Mouse (Mus musculus) lung, postnatal 0 days (tissue): Measurements from ENCODE around the gene Zfand3. TPM values are rescaled to one million over a fixed set of nuclear protein-coding genes. Genes with fewer than 3 reads are reported as not detected.
A peak's percentile ranks its signal among the peaks of the same experiment; 100 is the strongest.

Experiments
- ATAC-seq: fragments of 200-750 bp; cut with Nextera tagmentation; 2 replicates; pipeline ENCODE4 v1.8.0; 2017; ENCODE audit warnings: moderate library complexity
- DNase-seq: peaks from one replicate; pipeline ENCODE4 v3.0.0-alpha.2; 2016; ENCODE audit warnings: low spot score
- H3K27ac ChIP-seq: fragments of 300-500 bp; sonication (generic); 2 replicates; pipeline ENCODE4 v1.5.1; 2014; ENCODE audit warnings: antibody characterized with exemption, mild to moderate bottlenecking, low read length, mixed read lengths
- H3K27me3 ChIP-seq: fragments of 300-500 bp; sonication (generic); replicated peaks from 2 replicates; pipeline ENCODE4 v1.6.1; 2014; ENCODE audit warnings: low read length, mixed read lengths; ENCODE audit not compliant: insufficient read depth
- H3K36me3 ChIP-seq: fragments of 300-500 bp; sonication (generic); 2 replicates; pipeline ENCODE4 v1.6.1; 2014; ENCODE audit warnings: low read length, mixed read lengths; ENCODE audit not compliant: insufficient read depth
- H3K4me1 ChIP-seq: fragments of 300-500 bp; sonication (generic); 2 replicates; pipeline ENCODE4 v1.6.1; 2014; ENCODE audit warnings: antibody characterized with exemption, low read depth, low read length, mixed read lengths; ENCODE audit not compliant: insufficient read depth
- H3K4me2 ChIP-seq: fragments of 300-500 bp; sonication (generic); replicated peaks from 2 replicates; pipeline ENCODE4 v1.6.1; 2014; ENCODE audit warnings: low read depth, mild to moderate bottlenecking, low read length, moderate library complexity, mixed read lengths
- H3K4me3 ChIP-seq: fragments of 300-500 bp; sonication (generic); 2 replicates; pipeline ENCODE4 v1.5.1; 2014; ENCODE audit warnings: low read depth, low read length
- H3K9ac ChIP-seq: fragments of 300-500 bp; sonication (generic); replicated peaks from 2 replicates; pipeline ENCODE4 v1.6.1; 2014; ENCODE audit warnings: low read depth, mild to moderate bottlenecking
- H3K9me3 ChIP-seq: fragments of 300-500 bp; sonication (generic); 2 replicates; pipeline ENCODE4 v1.6.1; 2016; ENCODE audit warnings: low read length, mixed read lengths
- CTCF ChIP-seq: IDR thresholded peaks from 2 replicates; pipeline ENCODE4 v1.5.1; 2016; ENCODE audit warnings: antibody characterized with exemption, mild to moderate bottlenecking
- EP300 ChIP-seq: IDR thresholded peaks from 2 replicates; pipeline ENCODE4 v1.6.1; 2016; ENCODE audit warnings: antibody characterized with exemption, mild to moderate bottlenecking, control low read depth
- WGBS: fragments of 180-500 bp; shearing (Covaris S2); extraction: QIAGEN DNeasy Blood & Tissue Kit; methylation state at CpG from one replicate; pipeline ENCODE4 v1.1.7; 2014; 5-methylcytosine and 5-hydroxymethylcytosine counted together
- polyA plus RNA-seq: library from polyadenylated mRNA; unstranded; fragments of >200 nt; fragmentation: Nextera tagmentation; extraction: Ambion mirVana; gene quantifications from 2 replicates; pipeline ENCODE4 v1.2.1, GENCODE M21; 2015

The Zfand3 gene
- polyA plus RNA-seq, 1 experiment from 2014 or later: 52.1 TPM

DNA sequence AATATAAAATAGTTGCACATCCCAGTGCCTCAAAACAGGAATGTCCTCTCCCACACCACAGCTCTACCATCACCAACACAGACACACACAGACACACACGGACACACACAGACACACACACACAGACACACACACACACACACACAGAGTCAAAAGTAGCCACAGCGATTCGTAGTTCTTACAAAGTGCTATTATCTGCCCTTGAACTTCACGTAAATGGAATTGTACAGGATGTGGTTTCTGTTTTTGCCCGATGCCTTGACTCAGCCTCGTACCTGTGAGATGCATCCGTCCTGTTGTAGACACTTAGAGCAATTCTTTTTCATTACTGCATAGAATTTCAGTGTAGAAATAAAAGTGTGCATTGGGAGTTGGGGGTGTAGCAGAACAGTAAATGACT is 31.3 kb upstream of the Zfand3 start:
- 89% methylated on average over 7 of the region's 7 CpGs for WGBS
- ATAC-seq: no peak

DNA sequence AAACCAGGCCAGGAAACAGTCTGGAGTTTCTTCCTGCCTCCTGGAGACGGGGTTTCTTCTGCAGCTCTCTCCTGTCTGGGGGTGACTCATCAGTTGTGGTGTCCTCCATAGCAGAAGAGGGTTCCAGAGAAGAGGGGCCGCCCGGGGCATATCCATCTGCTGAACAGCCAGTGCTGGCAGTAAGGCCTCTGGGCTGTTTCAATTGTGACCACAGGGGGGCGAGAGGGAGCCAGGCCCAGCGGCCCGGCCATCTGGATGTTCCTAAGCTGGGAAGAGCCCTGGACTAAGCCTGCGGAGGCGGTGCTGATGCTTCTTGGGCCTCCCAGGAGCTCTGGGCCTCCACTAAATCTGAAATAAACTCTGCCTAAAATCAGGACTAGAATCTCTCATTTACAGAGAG is 28.8 kb upstream of the Zfand3 start:
- Histone ChIP-seq H3K36me3 (no peaks in the 10 kb centered on the region), H3K9me3 (no peaks in the 10 kb centered on the region), H3K4me1 (no peaks in the 10 kb centered on the region), H3K27me3 (no peaks in the 10 kb centered on the region), H3K9ac (no peak overlapping the region), H3K27ac (no peak overlapping the region), H3K4me2 (no peak overlapping the region), H3K4me3 (no peak overlapping the region)
- TF ChIP-seq EP300 (no peak), CTCF (peak; percentile 96)
- WGBS: 6% methylated on average over 8 of the region's 8 CpGs
- DNase-seq (peak; percentile 87), ATAC-seq (peak; percentile 89)

More for the DNA sequence above, 31.3 kb upstream of the Zfand3 start:
- TF ChIP-seq EP300: no peak
- no peak for TF ChIP-seq CTCF
- no peak overlapping the region for H3K4me3 ChIP-seq
- no peaks in the 10 kb centered on the region for H3K9me3 ChIP-seq
- H3K27ac ChIP-seq: no peak overlapping the region
- no peak overlapping the region for H3K9ac ChIP-seq
- no peaks in the 10 kb centered on the region for H3K4me1 ChIP-seq
- H3K4me2 ChIP-seq: no peak overlapping the region
- H3K27me3 ChIP-seq: no peaks in the 10 kb centered on the region
- H3K36me3 ChIP-seq: no peaks in the 10 kb centered on the region
- no peak for DNase-seq

DNA sequence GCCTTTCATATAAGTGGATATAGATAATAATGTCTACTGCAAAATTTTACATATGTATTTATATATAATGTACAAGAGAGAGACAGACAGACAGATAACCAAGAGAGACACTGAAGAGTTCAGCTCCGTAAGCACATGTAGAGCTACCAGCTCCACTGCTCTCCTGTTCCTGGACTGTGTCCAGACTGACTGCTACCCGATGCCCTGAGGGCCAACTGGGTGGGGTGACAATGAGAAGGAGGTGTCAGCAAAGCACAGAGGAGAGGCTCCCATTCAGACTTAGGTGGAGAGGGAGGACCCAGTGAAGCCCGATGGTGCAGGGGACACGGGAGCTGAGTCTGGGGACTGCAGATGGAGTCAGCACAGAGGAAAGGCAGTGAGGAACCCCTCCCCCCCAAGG is 25.5 kb upstream of the Zfand3 start:
- no peaks in the 10 kb centered on the region for H3K4me1 ChIP-seq
- H3K27me3 ChIP-seq: no peaks in the 10 kb centered on the region
- no peak overlapping the region for H3K4me2 ChIP-seq
- DNase-seq: no peak
- TF ChIP-seq CTCF (no peak), EP300 (no peak)
- ATAC-seq: no peak
- H3K27ac ChIP-seq: no peak overlapping the region
- no peak overlapping the region for H3K4me3 ChIP-seq
- 46% methylated on average over 4 of the region's 4 CpGs for WGBS
- no peak overlapping the region for H3K9ac ChIP-seq
- H3K9me3 ChIP-seq: no peaks in the 10 kb centered on the region
- no peaks in the 10 kb centered on the region for H3K36me3 ChIP-seq

DNA sequence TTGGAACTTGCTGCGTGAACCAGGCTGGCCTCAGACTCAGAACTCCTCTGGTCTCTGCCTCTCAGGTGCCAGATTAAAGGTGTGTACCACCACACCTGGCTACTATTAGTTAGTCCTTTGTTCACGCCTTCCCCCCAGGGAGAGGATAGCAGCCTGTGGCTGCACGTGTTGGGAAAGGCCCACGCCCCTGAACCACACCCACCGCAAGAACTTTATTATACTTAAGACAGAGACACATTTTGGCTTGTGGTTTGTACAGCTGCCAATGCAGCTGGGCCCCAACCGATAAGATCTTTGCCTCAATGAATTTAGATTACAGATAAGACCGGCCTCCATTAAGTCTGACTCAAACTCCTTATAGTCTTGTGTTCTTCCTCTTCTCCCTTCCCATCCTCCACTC is 24.7 kb upstream of the Zfand3 start:
- no peak for ATAC-seq

DNA sequence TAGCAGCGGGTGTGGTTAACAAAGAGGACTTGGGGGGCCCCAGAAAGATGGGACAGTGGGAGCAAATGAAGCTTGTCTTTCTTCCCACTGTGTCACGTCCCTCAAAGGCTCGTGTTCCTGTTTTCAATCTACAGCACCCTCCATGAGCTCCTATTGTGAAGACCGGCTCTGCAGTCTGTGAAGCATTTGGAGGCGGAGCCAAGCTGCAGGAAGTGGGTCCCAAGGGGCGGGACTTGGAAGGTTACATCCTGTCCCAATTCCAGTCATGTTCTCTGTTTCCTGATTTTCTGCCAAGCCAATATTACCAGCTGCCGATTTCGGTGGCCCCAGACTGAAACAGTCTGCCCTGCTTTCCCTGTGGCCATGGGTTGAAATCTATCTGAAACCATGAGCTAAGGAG is 23.0 kb upstream of the Zfand3 start:
- TF ChIP-seq CTCF (no peak), EP300 (no peak)
- no peak overlapping the region for H3K9ac ChIP-seq
- H3K27ac ChIP-seq: no peak overlapping the region
- no peak for ATAC-seq
- 71% methylated on average over 8 of the region's 8 CpGs for WGBS
- no peaks in the 10 kb centered on the region for H3K4me1 ChIP-seq
- no peaks in the 10 kb centered on the region for H3K9me3 ChIP-seq
- H3K4me2 ChIP-seq: no peak overlapping the region
- no peaks in the 10 kb centered on the region for H3K36me3 ChIP-seq
- no peak overlapping the region for H3K4me3 ChIP-seq
- no peak for DNase-seq
- no peaks in the 10 kb centered on the region for H3K27me3 ChIP-seq

More for the DNA sequence above, 24.7 kb upstream of the Zfand3 start:
- TF ChIP-seq CTCF: no peak
- TF ChIP-seq EP300: no peak
- H3K4me2 ChIP-seq: no peak overlapping the region
- no peaks in the 10 kb centered on the region for H3K9me3 ChIP-seq
- no peak overlapping the region for H3K9ac ChIP-seq
- no peak for DNase-seq
- 54% methylated on average over 7 of the region's 7 CpGs for WGBS
- no peaks in the 10 kb centered on the region for H3K4me1 ChIP-seq
- H3K27me3 ChIP-seq: no peaks in the 10 kb centered on the region
- no peaks in the 10 kb centered on the region for H3K36me3 ChIP-seq
- H3K27ac ChIP-seq: no peak overlapping the region
- no peak overlapping the region for H3K4me3 ChIP-seq

DNA sequence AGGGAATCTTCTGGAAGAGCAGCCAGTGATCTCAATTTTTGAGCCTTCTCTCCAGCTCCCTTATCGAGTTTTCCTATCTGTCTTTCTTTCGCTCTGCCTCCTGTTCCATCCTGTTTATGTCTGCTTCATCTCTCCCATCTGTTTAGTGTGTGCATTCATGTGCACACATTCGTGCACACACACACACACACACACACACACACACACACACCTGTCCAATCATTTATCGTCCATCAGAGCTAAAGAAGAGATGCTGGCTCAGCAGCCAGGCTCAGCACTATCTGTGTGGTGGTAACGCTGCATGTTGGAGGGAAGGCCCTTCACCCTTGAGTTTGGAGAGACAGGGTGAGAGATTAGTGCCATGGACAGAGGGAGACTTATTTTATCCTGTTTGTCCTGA is 21.3 kb upstream of the Zfand3 start:
- Histone ChIP-seq H3K4me3 (no peak overlapping the region), H3K27me3 (no peaks in the 10 kb centered on the region), H3K9ac (no peak overlapping the region), H3K9me3 (no peaks in the 10 kb centered on the region), H3K27ac (no peak overlapping the region), H3K36me3 (no peaks in the 10 kb centered on the region), H3K4me1 (no peaks in the 10 kb centered on the region), H3K4me2 (no peak overlapping the region)
- TF ChIP-seq CTCF (no peak), EP300 (no peak)
- DNase-seq (no peak), ATAC-seq (no peak)
- WGBS: 73% methylated on average over 5 of the region's 5 CpGs

DNA sequence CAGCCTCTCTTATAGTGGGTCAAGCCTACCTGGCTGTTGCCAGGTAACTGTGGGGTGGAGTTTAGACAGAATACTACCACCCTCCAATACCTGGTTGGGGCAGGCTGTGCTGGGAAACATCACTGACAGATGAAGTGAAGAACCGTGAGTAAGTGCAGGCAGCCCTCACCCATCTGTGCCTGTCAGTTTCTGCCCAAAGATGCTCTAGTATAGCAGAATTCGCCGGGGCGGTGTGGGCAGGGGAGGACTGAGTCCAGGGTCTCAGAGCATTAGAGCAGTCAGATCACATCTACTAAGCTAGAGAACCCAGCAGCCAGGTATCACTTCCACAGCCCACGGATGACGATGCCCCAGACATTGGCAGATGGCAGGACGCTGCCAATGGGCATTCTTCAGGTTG is 19.6 kb upstream of the Zfand3 start:
- Histone ChIP-seq H3K27ac (peak overlapping the region; percentile 14; the same call in 1 of the 2 replicates), H3K4me1 (no peaks in the 10 kb centered on the region), H3K36me3 (no peaks in the 10 kb centered on the region), H3K4me2 (no peak overlapping the region), H3K9ac (no peak overlapping the region), H3K9me3 (no peaks in the 10 kb centered on the region), H3K4me3 (no peak overlapping the region), H3K27me3 (no peaks in the 10 kb centered on the region)
- no peak for ATAC-seq
- no peak for TF ChIP-seq EP300
- no peak for TF ChIP-seq CTCF
- DNase-seq: no peak
- 67% methylated on average over 7 of the region's 7 CpGs for WGBS
